Mouse (Mus musculus): ENCODE results near the gene Rxfp1.

The Rxfp1 gene

GRCm38 (mm10) chr3:79670556-79670955 is 67.1 kb downstream of the Rxfp1 start:
- peak; percentile 21 to 51 for DNase-seq

- DNase-seq, result peak; percentile 59 to 69
Observed at GRCm38 (mm10) chr3:79664787-79665408, 72.8 kb downstream of the Rxfp1 start.

GRCm38 (mm10) chr3:79656682-79657081 is 81.0 kb downstream of the Rxfp1 start:
- DNase-seq, result peak in 1 of 2 experiments; percentile 3

DNA sequence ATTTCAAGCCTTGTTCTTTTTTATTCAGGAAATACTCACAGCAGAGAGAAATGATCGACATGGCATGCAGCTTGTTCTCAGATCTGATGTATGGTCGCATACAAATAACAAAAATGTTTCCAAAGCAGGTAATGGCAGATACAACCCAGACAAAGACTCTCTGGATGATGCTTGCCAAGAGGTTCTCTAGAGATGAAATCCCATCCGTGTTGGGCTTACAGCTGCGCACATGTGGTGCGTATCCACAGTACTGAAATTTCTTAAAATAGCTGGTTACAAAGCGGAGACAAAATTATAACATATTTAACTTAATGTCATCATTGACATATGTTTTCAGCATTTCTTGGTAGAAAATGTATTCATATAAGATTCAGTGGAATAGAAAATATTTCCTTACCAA is 85.6 kb downstream of the Rxfp1 start:
- no peak for DNase-seq

GRCm38 (mm10) chr3:79629416-79629730 is 108.3 kb downstream of the Rxfp1 start, which contains the start of gene Etfdh:
TSS of gene Etfdh (minus strand) at chr3:79629500.
- DNase-seq, result peak; percentile 58 to 76

DNA sequence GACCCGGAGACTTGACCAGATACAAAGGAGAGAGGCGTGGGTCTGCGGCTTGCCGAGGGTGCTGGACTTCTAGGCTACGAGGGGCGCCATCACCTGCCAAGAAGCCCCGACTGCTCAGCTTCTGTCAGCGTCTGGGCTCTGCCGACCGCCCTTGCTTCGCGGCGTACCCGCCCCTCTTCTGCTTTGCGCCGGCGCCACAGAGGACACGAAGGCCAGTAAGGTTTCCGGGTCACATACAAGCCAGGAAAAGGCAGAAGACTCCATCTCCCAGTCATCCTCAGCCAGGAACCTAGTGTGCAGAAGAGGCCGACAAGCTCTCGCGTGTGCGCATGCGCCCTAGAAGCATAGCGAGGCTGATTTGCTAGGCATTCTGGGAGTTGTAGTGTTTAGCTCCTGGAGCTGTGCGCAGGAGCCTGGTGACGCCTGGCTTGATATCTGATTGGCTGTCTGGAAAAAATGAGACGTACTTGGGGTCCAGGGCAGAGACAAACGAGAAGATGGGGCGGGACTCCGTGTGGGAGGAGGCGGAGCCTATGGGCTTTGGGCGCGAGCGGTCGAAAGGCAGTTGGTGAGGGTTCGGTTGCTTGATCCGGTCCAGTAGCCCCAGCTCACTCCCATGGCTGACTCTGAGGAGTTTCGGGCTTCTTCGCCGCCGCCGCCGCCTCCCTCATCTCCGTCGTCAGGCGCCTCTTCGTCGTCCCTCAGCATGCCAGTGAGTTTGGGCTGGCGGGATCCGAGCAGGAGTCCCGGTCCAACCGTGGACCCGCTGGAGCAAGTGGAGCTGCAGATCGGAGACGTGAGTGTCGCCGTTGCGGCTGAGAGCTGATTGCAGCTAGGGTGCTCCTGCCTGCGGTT is 108.9 kb downstream of the Rxfp1 start, which contains the start of gene 4930579G24Rik:
Gene 4930579G24Rik, plus strand, starts transcription at position 519 of the 855 bp plus-strand sequence.
- DNase-seq, result peak; percentile 96 to 99

GRCm38 (mm10) chr3:79628182-79628560 is 109.5 kb downstream of the Rxfp1 start:
- peak; percentile 60 for DNase-seq

GRCm38 (mm10) chr3:79627484-79628181 is 110.0 kb downstream of the Rxfp1 start:
- no peak for DNase-seq

DNA sequence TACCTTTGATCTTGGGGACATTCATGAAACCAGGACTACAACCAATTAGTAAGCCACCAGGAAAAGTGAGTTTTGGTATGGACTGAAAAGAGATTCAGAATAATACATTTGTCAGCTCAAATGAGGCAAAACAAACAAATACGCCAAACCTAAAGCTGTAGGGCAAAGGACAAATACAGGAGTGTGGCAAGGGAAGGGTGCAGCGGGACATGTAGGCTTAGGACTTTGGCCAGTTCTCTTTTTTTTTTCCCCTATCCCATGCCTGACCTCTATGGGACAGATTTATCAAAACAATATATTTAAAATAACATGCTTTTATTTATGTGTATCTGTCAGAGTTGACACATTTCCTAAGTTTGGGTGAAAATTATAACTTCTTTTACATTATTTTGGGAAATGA is 127.8 kb downstream of the Rxfp1 start:
- no peak for DNase-seq

DNA sequence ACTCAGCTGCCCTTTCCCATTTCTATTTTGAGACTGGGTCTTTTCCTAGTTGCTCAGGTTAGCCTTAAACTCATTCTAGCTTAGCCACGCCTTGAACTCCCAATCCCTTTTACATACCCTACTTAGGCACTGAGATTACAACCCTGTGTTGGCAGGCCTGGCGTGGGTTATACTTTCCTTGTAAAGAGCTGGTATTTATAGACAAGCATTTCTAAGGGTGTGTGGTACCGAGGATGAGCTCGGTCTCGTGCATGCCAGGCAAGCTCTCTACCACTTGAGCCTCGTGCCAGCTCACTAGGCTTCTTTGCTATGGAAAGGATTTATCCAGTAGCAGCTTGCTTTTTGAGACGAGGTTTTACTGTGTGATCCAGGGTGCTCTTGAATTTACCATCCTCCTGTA is 142.2 kb downstream of the Rxfp1 start:
- no peak for DNase-seq

DNA sequence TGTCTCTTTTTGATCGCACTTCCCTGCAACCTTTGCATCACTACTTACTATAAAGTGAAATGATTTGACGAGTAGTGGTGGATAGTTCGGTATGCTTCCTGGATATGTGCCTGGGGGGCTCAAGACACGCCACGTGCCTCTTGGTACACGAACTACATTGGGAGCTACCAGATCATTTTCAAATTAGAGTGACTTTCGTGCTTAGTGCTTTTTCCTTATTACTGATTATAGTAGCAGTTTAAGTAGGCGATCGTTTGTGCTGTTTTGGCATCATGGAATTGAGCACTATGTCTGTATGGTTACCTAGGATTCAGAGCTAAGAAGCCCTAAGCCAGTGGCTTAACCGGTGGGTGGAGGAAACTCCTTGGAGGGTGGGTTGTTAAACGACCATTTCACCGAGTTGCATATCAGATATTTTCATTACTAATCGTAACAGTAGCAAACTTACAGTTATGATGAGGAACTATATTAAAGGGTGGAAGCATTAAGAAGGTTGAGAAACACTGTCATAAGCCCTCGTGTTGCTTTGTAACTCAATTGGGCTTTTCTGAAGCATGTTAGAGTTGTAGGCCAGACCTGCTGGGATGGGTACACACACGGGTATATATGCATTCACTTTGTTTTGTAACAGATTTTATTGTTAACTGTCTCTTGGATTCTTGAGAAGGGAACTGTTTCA is 145.7 kb downstream of the Rxfp1 start:
- DNase-seq, result no peak

Data from kidney, postnatal 36 days (tissue).